Mouse (Mus musculus): ENCODE data around the gene Xrcc6.

Xrcc6 gene

DNA sequence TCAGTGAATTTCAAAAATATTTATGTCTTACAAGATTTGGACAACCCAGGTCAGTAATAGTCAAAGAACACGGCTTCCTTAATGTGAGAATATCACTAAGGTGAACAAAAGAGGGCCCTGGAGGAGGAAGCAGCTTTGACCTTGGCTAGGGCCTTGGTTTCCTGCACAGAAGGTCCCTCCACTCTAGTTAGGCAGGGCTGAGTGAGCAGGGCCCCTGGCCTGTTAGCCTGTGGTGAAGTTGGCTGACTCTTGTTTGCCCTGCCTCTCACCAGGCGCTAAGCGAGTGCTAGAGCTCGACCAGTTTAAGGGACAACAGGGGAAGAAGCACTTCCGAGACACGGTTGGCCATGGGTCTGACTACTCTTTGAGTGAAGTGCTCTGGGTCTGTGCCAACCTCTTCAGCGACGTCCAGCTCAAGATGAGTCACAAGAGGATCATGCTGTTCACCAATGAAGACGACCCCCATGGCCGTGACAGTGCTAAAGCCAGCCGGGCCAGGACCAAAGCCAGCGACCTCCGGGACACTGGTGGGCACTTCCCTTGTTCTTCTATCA, 35.0 kb downstream of the Xrcc6 start:
- DNase-seq (ENCODE audit: low spot score), result no peak

DNA sequence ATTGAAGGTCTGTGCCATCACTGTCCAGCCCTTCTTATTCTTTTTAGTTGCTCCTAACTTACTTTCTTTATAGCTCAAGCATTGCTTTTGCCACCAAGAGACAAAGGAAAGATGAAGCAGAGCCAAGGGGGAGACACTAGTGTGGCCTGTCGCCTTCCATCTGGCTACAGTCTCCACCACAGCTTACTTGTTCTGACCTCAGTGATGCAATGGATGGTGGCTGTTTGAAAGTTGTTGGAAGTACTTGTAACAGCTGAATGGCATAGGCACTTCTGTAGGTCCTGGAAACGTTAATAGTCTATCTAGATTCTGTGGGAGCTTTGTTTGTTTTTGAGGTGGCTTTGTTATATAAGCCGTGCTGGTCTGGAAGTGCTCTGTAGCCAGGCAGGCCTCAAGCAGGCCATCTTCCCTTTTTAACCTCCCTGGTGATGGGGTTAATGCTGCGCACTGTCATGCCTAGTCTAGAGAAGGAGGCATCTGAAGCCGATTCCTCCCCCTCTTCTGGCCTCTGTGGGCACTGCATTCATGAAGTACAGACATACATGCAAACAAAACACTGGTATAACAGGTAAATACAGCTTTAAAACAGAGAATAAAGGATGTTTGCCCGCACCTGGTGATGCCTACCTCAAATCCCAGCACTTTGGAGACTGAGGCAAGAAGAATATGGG, 36.5 kb downstream of the Xrcc6 start:
- DNase-seq (ENCODE audit: low spot score), result no peak

DNA sequence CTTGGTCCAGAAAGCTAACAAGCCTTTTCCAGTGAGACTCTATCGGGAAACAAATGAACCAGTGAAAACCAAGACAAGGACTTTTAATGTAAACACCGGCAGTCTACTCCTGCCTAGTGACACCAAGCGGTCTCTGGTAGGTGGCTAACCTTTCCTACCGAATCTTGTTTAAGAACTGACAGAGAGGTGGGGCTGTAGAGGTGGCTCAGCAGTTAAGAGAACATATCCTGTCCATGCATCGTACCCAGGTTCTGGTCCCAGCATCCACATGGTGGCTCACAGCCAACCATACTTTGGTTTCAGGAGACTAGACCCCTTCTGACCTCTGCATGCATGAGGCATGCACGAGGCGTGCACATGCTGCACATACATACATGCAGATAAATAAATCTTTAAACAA, 39.6 kb downstream of the Xrcc6 start:
- no peak for DNase-seq (ENCODE audit: low spot score)

DNA sequence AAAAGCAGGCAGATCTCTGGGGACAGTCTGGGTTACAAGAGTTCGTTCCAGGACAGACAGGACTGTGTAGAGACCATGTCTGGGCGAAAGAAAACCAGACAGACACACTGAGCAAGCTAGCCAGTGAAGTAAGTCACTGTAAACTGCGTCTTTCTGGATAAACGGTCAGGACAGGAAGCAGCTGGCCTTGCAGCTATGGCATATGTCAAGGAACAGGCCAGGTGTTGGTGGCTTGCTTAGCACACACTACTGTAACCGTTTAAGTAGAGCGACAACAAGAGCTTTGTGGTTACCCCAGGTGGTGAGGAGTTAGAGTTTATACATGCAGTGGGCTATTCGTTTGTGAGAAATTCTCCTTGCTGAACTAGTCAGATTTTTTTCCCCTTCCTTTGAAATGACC, 40.1 kb downstream of the Xrcc6 start:
- DNase-seq (ENCODE audit: low spot score), result no peak

DNA sequence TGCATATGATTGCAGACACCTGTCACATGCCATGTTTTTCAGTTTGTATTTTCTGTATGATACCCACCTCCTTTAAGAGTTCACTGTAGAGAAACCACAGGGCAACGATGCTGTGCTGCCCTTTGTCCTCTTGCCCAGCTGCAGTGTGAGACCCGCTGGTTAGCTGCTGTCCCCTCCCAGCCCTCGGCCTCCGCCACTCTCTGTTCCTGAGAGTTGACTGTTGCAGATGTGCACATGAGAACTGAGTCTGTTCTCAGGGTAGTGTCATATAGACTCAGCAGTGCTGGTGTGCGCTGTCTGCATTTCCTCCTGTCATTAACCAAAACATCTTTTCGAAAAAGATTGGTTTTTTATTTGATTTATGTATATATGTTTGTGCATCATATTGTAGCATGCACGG, 44.8 kb downstream of the Xrcc6 start:
- no peak for DNase-seq (ENCODE audit: low spot score)

DNA sequence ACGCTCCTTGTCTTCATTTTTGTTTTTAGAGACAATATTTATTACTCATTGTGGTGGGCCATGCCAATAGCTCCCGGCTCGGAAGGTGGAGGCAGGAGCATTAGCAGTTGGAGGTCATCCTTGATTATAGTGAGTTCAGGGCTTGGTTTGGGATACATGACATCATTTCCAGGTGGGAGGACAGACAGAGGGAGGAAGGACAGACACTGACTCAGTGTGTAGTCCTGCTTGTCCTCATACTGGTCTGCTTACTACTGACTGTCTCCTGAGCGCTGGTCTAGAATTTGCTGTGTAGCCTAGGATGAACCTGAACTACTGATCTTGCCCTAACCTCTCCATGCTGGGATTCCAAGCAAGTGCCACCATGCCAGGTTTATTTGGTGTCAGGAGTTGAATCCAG, 46.1 kb downstream of the Xrcc6 start, which contains the start of gene Desi1:
Desi1 (minus strand) TSS at position 101 of the 400 bp plus-strand sequence.
- DNase-seq (ENCODE audit: low spot score), result no peak

DNA sequence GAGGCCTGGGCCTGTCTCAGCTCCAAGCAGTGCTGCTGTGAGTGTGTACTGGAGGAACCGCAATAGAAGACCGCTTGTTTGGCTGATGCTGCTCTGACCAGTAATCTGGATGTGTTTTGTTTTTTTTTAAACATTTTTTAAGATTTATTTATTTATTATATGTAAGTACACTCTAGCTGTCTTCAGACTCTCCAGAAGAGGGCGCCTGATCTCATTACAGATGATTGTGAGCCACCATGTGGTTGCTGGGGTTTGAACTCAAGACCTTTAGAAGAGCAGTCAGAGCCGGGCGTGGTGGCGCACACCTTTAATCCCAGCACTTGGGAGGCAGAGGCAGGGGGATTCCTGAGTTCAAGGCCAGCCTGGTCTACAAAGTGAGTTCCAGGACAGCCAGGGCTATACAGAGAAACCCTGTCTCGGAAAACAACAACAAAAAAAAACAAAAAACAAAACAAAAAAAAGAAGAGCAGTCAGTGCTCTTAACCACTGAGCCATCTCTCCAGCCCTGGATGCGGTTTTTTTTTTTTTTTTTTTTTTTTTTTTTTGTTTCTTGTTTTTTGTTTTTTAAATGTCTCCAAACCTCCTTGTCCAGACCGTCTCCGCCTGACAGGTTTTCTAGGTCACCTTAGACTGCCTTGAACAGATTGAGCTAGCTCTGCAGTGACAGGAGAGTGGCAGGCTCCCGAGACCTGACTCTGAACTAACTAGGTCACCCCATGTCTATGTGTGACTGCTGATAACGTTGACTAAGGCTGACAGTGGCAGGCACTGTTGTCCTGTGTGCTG, 48.5 kb downstream of the Xrcc6 start:
- DNase-seq (ENCODE audit: low spot score), result peak; percentile 65

DNA sequence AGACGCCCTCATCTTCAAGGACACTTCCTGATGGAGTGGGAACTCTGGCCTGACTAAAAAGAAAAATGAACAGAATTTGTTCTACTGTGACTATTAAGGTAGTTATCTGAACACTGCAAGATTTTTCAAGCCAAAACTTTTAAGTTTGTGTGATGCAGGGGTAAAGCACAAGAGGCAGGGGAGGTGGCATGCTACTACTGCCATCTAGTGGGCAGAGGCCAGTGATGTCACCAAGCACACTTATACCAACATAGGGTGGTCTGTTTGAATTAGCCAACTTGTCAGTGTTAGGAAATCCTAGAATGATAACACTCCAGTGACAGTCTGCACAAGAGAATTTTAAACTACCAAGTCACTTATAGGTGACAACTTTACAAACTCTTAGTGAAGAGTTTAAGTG, 53.0 kb downstream of the Xrcc6 start:
- peak; percentile 80 for DNase-seq (ENCODE audit: low spot score)

DNA sequence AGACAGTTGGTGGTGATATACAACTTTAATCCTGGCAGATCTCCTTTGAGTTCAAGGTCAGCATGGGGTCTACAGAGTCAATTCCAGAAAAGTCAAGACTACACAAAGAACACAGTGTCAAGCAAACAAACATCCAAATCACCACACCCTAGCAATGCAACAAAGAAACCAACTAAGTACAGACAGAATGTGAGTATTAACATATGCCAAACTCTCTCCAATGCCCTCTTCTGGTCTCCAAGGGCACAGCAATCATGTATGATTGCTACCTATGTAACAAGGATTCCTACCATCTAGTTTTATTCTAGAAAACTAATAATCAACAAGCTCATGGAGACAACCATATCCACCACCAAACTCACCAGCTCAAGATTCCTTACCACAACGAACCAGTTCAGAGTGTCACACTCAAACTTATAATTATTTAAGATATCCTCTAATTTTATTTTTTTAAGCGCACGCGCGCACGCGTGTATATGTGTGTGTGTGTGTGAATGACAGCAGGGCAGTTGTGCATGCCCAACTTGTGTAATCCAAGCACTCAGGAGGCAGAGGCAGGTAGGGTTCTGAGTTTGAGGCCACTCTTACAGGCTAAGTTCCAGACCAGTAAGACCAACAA, 56.6 kb downstream of the Xrcc6 start:
- peak; percentile 28 for DNase-seq (ENCODE audit: low spot score)

DNA sequence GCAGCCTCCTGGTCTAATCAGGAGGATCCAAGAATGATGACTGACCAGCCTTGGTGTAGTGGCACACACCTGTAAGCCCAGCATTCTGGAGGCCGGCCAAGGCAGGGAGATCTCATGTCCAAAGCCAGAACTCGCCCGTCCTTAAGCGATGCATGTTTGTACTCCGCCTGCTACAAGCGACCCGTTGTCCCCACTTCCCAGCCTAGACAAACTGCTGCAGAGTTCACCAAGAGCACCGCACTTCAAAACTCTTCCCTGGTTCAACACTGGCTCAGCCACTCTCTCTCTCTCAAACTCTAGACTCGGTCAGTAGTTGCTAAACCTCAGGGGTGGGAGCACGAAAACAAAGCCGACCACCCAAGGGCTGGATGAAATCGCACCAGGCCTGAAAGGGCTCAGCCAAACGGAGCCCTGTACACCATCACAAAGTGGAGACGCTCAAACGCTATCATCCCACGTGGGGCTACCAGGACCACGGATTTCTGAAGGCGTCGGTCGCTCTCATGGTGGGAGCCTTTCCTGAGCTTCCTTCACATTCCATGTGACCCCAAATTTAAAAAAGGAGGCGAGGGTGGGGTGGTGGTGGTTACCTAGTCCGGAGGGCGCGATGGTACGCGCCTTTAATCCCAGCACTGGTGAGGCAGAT, 58.7 kb downstream of the Xrcc6 start:
- peak; percentile 23 for DNase-seq (ENCODE audit: low spot score)

DNA sequence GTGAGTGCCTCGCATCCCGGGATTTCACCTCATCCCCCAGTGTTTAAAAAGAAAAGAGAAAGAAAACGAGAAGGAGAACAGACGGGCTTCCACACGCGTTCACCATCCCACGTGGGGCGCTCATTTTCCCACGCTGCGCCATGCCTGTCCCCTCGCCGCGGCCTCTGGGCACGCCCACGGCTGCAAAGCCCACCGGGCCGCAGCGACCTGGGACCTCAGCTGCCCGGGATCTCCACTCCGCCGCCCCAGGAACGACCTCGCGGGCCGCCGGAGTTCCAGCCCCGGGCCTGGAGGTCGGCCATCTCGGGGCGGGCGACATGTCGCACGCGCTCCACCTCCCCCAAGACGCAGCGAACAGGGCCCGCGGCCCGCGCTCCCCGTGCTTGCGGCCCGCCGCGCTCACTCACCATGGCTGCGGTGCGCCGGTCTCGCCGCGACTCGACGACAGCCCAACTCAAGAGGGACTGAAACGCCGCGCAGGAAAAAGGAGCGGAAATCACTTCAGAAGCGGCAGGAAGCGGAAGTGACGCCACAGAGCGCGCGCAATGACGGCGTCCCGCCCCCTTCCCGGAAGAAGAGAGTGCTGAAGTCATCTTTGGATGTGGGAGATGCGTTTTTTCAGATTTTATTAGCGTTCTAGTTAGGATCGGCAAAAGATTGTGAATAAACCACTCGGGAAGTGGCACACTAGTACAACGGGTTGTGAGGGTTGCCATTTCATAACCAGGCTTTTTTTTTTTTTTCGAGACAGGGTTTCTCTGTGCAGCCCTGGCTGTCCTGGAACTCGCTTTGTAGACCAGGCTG, 59.6 kb downstream of the Xrcc6 start, which contains the start of gene Snu13:
Snu13 (minus strand) TSS at position 519 of the 804 bp plus-strand sequence.
- DNase-seq (ENCODE audit: low spot score), result peak; percentile 96

DNA sequence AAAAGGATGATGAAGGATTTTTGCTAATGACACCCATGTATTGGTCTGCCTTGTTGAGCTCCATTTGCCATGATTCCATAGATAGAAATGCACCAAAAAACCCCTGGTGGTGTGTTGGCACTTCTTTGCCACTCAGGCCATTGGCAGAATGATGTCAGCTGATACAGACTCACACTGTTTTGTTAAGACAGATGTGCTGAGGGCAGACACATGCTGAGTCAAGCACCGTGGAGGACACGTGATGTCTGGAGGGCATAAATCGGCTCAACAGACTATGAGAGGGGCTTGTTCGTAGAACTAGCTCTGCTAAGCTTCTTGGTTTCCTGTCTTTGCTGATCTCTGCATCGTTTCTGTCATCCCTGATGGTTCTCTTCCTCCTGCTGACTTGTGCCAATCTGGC, 64.9 kb downstream of the Xrcc6 start:
- DNase-seq (ENCODE audit: low spot score), result no peak

DNA sequence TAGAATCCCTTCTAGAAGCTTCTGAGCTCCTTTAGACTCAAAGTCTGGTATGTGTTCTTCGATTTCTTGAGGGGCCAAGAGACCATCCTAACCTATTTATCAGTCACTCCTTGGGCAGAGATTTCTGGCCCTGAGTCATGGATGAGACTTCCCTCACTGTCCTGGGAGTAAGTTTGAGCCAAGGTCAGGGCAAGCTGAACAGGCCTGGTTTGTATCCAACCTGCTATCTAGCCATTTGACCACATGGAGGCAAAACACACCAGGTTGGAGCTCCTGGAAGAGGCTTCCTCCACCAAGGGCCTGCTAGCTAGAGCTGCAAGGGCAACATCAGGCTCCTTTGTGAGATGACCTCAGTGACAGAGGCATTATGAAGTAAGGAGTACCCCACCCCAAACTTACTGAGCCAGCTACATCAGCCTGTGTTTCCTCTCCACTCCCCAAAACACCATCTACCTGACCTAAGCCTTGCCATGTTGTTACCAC, 71.1 kb downstream of the Xrcc6 start, which contains the start of gene 4930407I10Rik:
4930407I10Rik (plus strand) TSS at position 433 of the 483 bp plus-strand sequence.
- DNase-seq (ENCODE audit: low spot score), result no peak

DNA sequence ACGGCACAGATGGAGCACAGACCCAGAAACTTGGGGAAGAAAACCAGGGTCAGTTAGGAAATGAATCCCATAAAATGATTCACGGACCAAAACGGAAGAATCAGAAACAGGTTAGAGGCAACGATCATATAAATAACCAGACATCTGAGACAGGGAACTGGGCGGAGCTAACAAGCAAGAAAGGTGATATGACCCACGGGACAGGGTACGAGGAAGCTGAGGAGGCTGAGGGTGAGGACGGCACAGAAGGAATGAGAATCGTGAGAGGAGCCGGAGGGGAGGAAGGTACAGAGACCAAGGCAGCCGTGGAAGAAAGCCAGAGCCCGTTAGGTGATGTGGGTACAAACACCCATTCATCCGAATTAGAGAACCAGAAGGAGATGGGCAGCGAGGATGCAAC, 76.3 kb downstream of the Xrcc6 start:
- DNase-seq (ENCODE audit: low spot score), result no peak

DNA sequence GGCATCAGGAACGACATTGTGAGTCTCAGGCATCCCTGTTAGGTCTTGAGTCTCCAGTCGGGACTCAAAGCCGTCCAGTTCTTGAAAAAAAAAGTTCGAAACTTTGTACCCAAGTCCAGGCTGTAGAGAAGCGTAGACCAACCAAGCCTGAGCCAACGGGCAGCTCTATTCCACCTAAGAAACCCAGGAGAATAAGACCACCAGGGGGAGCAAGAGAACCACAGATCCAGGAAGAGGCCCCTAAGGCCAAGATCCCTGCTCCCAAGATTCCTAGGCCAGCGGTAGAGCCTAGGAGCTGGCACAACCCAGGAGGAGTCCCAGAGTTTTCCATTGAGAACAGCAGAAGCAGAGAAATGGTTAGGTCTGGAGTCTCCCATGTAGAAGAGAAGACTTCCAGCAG, 77.9 kb downstream of the Xrcc6 start:
- peak; percentile 85 for DNase-seq (ENCODE audit: low spot score)

DNA sequence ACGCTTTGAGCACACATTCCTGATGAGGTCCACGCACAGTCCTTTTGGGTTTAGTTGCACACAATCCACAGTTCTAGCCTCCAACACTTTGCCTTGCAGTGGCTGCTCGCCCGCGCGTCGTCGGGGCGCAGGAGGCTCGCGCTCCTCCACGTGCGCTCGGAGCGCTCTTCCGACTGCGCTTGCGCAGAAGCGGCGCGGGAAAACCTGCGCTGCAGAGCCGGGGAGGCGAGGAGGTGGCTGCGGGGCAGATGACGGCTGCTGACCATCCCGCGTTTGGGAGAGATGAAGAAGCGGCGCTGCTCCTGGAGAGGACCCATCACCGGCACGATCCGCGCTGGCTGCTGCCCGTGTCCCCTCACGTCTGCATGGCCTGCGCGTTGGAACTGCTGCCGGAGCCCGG, 82.3 kb downstream of the Xrcc6 start, which contains the start of gene Mei1:
Mei1 (plus strand) TSS at position 99 of the 400 bp plus-strand sequence.
- peak; percentile 14 for DNase-seq (ENCODE audit: low spot score)

DNA sequence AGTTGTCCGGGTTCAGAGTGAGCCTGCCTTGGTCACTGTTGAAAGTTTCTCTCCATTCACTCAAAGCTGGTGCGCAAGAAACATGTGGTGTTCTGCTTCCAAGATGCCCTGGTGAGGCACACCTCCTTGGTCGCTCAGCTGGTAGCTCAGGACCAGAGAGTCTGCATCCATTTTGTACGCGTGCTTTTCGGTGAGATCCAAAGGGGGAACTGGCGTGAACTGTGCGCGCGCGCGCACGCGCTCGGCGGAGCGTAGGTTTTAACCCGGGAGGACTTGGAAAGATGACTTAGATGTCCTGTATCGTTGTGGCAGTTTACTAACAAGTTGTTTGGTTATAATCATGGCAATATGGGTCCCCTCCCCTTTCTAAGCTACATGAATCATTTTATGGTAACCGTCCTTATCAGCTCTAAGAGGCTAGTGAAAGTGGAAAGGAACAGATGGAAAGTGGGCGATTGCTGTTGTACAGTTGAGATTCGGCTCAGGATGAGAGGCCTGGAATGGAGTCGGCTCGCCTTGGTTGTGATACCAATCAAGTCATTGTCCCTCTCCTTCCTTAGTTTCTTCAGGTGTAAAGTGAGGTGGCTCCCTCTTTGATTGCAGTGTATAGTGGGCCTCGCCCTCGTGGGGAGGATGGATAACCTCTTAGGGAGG, 84.3 kb downstream of the Xrcc6 start:
- DNase-seq (ENCODE audit: low spot score), result no peak

DNA sequence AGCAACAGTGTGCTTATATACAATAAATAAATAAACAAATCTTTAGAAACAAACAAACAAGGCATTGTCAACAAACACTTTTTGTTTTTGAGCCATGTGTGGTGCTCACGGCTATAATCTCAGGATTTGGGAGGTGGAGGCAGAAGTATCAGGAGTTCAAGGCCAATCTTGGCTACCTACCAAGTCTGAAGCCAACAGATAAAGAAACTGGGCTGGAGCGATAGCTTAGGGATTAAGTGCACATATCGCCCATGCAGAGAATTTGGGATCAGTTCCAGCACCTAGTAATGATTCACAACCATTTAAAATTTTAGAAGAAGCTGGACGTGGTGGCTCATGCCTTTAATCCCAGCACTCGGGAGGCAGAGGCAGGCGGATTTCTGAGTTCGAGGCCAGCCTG, 85.9 kb downstream of the Xrcc6 start:
- no peak for DNase-seq (ENCODE audit: low spot score)

DNA sequence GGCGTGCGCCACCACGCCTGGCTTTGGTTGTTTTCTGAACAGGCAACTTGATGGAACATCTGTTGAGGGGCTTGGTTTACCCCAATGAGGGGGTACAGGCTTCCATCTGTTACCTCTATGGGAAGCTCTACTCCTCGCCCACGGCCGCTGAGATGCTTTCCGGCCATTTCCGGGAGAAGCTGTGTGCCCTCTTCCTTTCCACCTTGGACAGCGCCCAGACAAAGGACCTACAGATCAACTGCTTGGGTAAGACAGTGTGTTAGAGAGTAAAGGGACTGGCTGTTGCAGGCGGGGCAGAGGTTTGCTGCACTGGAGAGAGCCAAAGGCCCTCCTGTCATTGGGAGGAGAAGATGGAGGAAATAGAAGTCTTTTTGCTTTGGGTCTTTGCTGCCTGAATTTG, 92.2 kb downstream of the Xrcc6 start:
- peak; percentile 47 for DNase-seq (ENCODE audit: low spot score)

DNA sequence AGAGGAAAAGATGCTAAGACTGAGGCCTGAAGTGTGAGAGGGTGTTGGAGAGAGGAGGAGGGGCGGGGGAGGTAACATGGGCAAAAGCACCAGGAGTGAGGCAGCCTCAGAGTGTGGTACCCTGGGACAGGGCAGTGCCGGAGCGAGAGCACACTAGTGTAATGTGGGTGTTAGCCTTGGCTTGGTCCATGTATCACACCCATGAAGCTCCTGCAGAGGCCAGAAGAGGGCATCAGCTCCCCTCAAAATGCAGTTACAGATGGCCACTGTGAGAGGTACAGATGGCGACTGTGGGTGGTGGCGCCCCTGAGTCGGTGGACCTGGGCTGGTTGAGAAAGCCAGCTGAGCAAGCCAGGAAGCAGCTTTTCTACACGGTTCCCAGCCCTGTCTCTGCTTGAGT, 93.5 kb downstream of the Xrcc6 start:
- DNase-seq (ENCODE audit: low spot score), result peak; percentile 62
